Mouse (Mus musculus) embryonic facial prominence, embryonic 11.5 days (tissue): ENCODE measurements at regions not wholly inside any gene's neighbourhood (a gene's known extent, or its start where the extent isn't known, plus 50 kb on each side); places are given as distances from the start of the nearest gene placed in this dataset.

Source experiments
- ATAC-seq: fragments of 200-750 bp; cut with Nextera tagmentation; replicated peaks from 2 replicates; pipeline ENCODE4 v1.8.0; 2017; ENCODE audit warnings: low read depth; ENCODE audit not compliant: insufficient number of reproducible peaks, low FRiP score, low TSS enrichment
- DNase-seq: peaks from one replicate; pipeline ENCODE4 v3.0.0-alpha.2; 2015; ENCODE audit warnings: low spot score
- H3K27ac ChIP-seq: fragments of 300-500 bp; sonication (generic); replicated peaks from 2 replicates; pipeline ENCODE4 v1.5.1; 2014; ENCODE audit warnings: mild to moderate bottlenecking, low read depth, low read length, control low read depth
- H3K27me3 ChIP-seq: fragments of 300-500 bp; sonication (generic); 2 replicates; pipeline ENCODE4 v1.6.1; 2014; ENCODE audit warnings: mild to moderate bottlenecking, low read length, moderate library complexity, mixed read lengths; ENCODE audit not compliant: control insufficient read depth, insufficient read depth
- H3K36me3 ChIP-seq: fragments of 300-500 bp; sonication (generic); replicated peaks from 2 replicates; pipeline ENCODE4 v1.6.1; 2014; ENCODE audit warnings: low read depth, mild to moderate bottlenecking, low read length, moderate library complexity, mixed read lengths; ENCODE audit not compliant: control insufficient read depth, insufficient read depth
- H3K4me1 ChIP-seq: fragments of 300-500 bp; sonication (generic); 2 replicates; pipeline ENCODE4 v1.6.1; 2014; ENCODE audit warnings: low read length, mixed read lengths; ENCODE audit not compliant: control insufficient read depth, insufficient read depth
- H3K4me2 ChIP-seq: fragments of 300-500 bp; sonication (generic); 2 replicates; pipeline ENCODE4 v1.6.1; 2014; ENCODE audit warnings: low read depth, mild to moderate bottlenecking, control low read depth, low read length, moderate library complexity
- H3K4me3 ChIP-seq: fragments of 300-500 bp; sonication (generic); 2 replicates; pipeline ENCODE4 v1.5.1; 2014; ENCODE audit warnings: low read depth, low read length, control low read depth
- H3K9ac ChIP-seq: fragments of 300-500 bp; sonication (generic); replicated peaks from 2 replicates; pipeline ENCODE4 v1.6.1; 2014; ENCODE audit warnings: mild to moderate bottlenecking, control low read depth, low read length
- H3K9me3 ChIP-seq: fragments of 300-500 bp; sonication (generic); replicated peaks from 2 replicates; pipeline ENCODE4 v1.6.1; 2016; ENCODE audit warnings: mild to moderate bottlenecking, low read length, inconsistent platforms, mixed read lengths; ENCODE audit not compliant: control insufficient read depth
- WGBS: fragments of 180-500 bp; shearing (Covaris S2); extraction: QIAGEN DNeasy Blood & Tissue Kit; methylation state at CpG from one replicate; pipeline ENCODE4 v1.1.7; 2014; 5-methylcytosine and 5-hydroxymethylcytosine counted together

GRCm38 (mm10) chr10:125726546-125726945, 239.4 kb upstream of the Lrig3 start:
- Histone ChIP-seq H3K9me3 (no peaks in the 10 kb centered on the region), H3K27ac (no peak overlapping the region)
- 47% methylated on average over 8 of the region's 8 CpGs for WGBS

GRCm38 (mm10) chr10:125735744-125736494, 230.0 kb upstream of the Lrig3 start:
- WGBS: 75% methylated on average over 4 of the region's 4 CpGs
- Histone ChIP-seq H3K27me3 (no peaks in the 10 kb centered on the region), H3K27ac (no peak overlapping the region), H3K9ac (no peak overlapping the region), H3K9me3 (no peaks in the 10 kb centered on the region), H3K4me1 (no peaks in the 10 kb centered on the region), H3K4me3 (no peak overlapping the region), H3K36me3 (no peaks in the 10 kb centered on the region), H3K4me2 (no peak overlapping the region)
- ATAC-seq: no peak
- DNase-seq: no peak

More at GRCm38 (mm10) chr10:125726546-125726945, 239.4 kb upstream of the Lrig3 start:
- Histone ChIP-seq H3K9ac (no peak overlapping the region), H3K27me3 (no peaks in the 10 kb centered on the region), H3K4me3 (no peak overlapping the region), H3K4me1 (no peaks in the 10 kb centered on the region), H3K36me3 (no peaks in the 10 kb centered on the region), H3K4me2 (no peak overlapping the region)
- DNase-seq: peak; percentile 22
- ATAC-seq: no peak

- H3K36me3 ChIP-seq: no peaks in the 10 kb centered on the region
- H3K27ac ChIP-seq: no peak overlapping the region
- H3K4me1 ChIP-seq: no peaks in the 10 kb centered on the region
- peak; percentile 69 for DNase-seq
- H3K4me2 ChIP-seq: no peak overlapping the region
- no peak overlapping the region for H3K4me3 ChIP-seq
- no peaks in the 10 kb centered on the region for H3K27me3 ChIP-seq
- H3K9me3 ChIP-seq: no peaks in the 10 kb centered on the region
- ATAC-seq: no peak; the same call in 1 of the 2 replicates
- H3K9ac ChIP-seq: no peak overlapping the region
- 50% methylated on average over 6 of the region's 6 CpGs for WGBS
Observed at GRCm38 (mm10) chr10:125743181-125743580, 222.8 kb upstream of the Lrig3 start.

GRCm38 (mm10) chr10:125749031-125749585, 216.9 kb upstream of the Lrig3 start:
- Histone ChIP-seq H3K9me3 (no peaks in the 10 kb centered on the region), H3K4me1 (no peaks in the 10 kb centered on the region), H3K9ac (no peak overlapping the region), H3K4me3 (no peak overlapping the region), H3K36me3 (no peaks in the 10 kb centered on the region), H3K27me3 (no peaks in the 10 kb centered on the region), H3K27ac (no peak overlapping the region), H3K4me2 (no peak overlapping the region)
- ATAC-seq: no peak
- WGBS: 67% methylated on average over 6 of the region's 6 CpGs
- no peak for DNase-seq

GRCm38 (mm10) chr10:125752506-125753218, 213.3 kb upstream of the Lrig3 start:
- DNase-seq (no peak), ATAC-seq (no peak)
- Histone ChIP-seq H3K4me1 (no peaks in the 10 kb centered on the region), H3K9ac (no peak overlapping the region), H3K36me3 (no peaks in the 10 kb centered on the region), H3K4me2 (no peak overlapping the region), H3K4me3 (no peak overlapping the region), H3K27me3 (no peaks in the 10 kb centered on the region), H3K27ac (no peak overlapping the region), H3K9me3 (no peaks in the 10 kb centered on the region)
- WGBS: 66% methylated on average over 10 of the region's 10 CpGs

- Histone ChIP-seq H3K9ac (no peak overlapping the region), H3K27ac (no peak overlapping the region), H3K9me3 (no peaks in the 10 kb centered on the region; the same call in 1 of the 2 replicates), H3K27me3 (no peaks in the 10 kb centered on the region), H3K36me3 (no peaks in the 10 kb centered on the region), H3K4me2 (no peak overlapping the region), H3K4me1 (no peaks in the 10 kb centered on the region), H3K4me3 (no peak overlapping the region)
- ATAC-seq (no peak), DNase-seq (no peak)
- WGBS: 93% methylated on average over 3 of the region's 3 CpGs
Observed at GRCm38 (mm10) chr10:125759171-125759570, 206.8 kb upstream of the Lrig3 start.

- Histone ChIP-seq H3K9ac (no peak overlapping the region), H3K27ac (no peak overlapping the region), H3K27me3 (no peaks in the 10 kb centered on the region), H3K4me2 (no peak overlapping the region), H3K4me1 (no peaks in the 10 kb centered on the region), H3K4me3 (no peak overlapping the region), H3K9me3 (no peaks in the 10 kb centered on the region; the same call in 1 of the 2 replicates), H3K36me3 (no peaks in the 10 kb centered on the region)
- no peak for ATAC-seq
- WGBS: 75% methylated on average over 16 of the region's 16 CpGs
- no peak for DNase-seq
Observed at GRCm38 (mm10) chr10:125762367-125763068, 203.4 kb upstream of the Lrig3 start.
